Mouse (Mus musculus) stomach, embryonic 14.5 days (tissue): ENCODE measurements around the gene Il11ra1. TPM values are rescaled to one million over a fixed set of nuclear protein-coding genes. Genes with fewer than 3 reads are reported as not detected.
"Not testable (repeated sequence)": the region's sequence is repeated elsewhere in the genome, so short reads cannot be mapped to it uniquely, and the experiment has no call there.

ENCODE experiments used
- ATAC-seq: fragments of 200-750 bp; cut with Nextera tagmentation; 2 replicates; pipeline ENCODE4 v1.8.0; 2017; ENCODE audit warnings: low read depth, moderate TSS enrichment; ENCODE audit not compliant: insufficient number of reproducible peaks, insufficient read depth, low FRiP score
- H3K27ac ChIP-seq: fragments of 300-500 bp; sonication (generic); 2 replicates; pipeline ENCODE4 v1.5.1; 2014; ENCODE audit warnings: mild to moderate bottlenecking, low read length, moderate library complexity, mixed read lengths
- H3K27me3 ChIP-seq: fragments of 300-500 bp; sonication (generic); 2 replicates; pipeline ENCODE4 v1.6.1; 2014; ENCODE audit warnings: low read length, control low read depth, mixed read lengths; ENCODE audit not compliant: control insufficient read depth, insufficient read depth
- H3K36me3 ChIP-seq: fragments of 300-500 bp; sonication (generic); 2 replicates; pipeline ENCODE4 v1.6.1; 2014; ENCODE audit warnings: mild to moderate bottlenecking, control low read depth, low read length, moderate library complexity, mixed read lengths; ENCODE audit not compliant: control insufficient read depth, insufficient read depth
- H3K4me1 ChIP-seq: fragments of 300-500 bp; sonication (generic); 2 replicates; pipeline ENCODE4 v1.6.1; 2014; ENCODE audit warnings: low read length, control low read depth, mixed read lengths; ENCODE audit not compliant: control insufficient read depth, insufficient read depth
- H3K4me2 ChIP-seq: fragments of 300-500 bp; sonication (generic); replicated peaks from 2 replicates; pipeline ENCODE4 v1.6.1; 2014; ENCODE audit warnings: low read depth, low read length, control low read depth
- H3K4me3 ChIP-seq: fragments of 300-500 bp; sonication (generic); 2 replicates; pipeline ENCODE4 v1.5.1; 2014; ENCODE audit warnings: low read depth, low read length, control low read depth
- H3K9ac ChIP-seq: fragments of 300-500 bp; sonication (generic); replicated peaks from 2 replicates; pipeline ENCODE4 v1.6.1; 2014; ENCODE audit warnings: low read depth, mild to moderate bottlenecking, control low read depth, low read length, moderate library complexity, mixed read lengths
- H3K9me3 ChIP-seq: fragments of 300-500 bp; sonication (generic); 2 replicates; pipeline ENCODE4 v1.6.1; 2016; ENCODE audit warnings: low read depth, low read length, control low read depth; ENCODE audit not compliant: control insufficient read depth
- WGBS: fragments of 180-500 bp; shearing (Covaris S2); extraction: QIAGEN DNeasy Blood & Tissue Kit; methylation state at CpG from one replicate; pipeline ENCODE4 v1.1.7; 2014; 5-methylcytosine and 5-hydroxymethylcytosine counted together
- polyA plus RNA-seq: library from polyadenylated mRNA; unstranded; fragments of >200 nt; fragmentation: Nextera tagmentation; extraction: Ambion mirVana; gene quantifications from 2 replicates; pipeline ENCODE4 v1.2.1, GENCODE M21; 2014

Il11ra1 gene
- polyA plus RNA-seq, 1 experiment from 2014 or later, result 162 TPM

- Histone ChIP-seq H3K4me3 (no peak overlapping the region), H3K36me3 (no peaks in the 10 kb centered on the region), H3K4me2 (0 out of 2 replicates have a peak overlapping the region, but pooled peaks have one; percentile 4), H3K27ac (peak overlapping the region; percentile 74; the same call in 1 of the 2 replicates), H3K27me3 (no peaks in the 10 kb centered on the region), H3K9me3 (no peaks in the 10 kb centered on the region), H3K4me1 (peaks cover 25% of the 10 kb centered on the region), H3K9ac (no peak overlapping the region)
- no peak for ATAC-seq
- 21% methylated on average over 6 of the region's 6 CpGs for WGBS
These were observed 17.0 kb upstream of the Il11ra1 start for GRCm38 (mm10) chr4:41682789-41683188.

- H3K9ac ChIP-seq, H3K27me3 ChIP-seq, H3K9me3 ChIP-seq, H3K27ac ChIP-seq, H3K4me3 ChIP-seq, H3K36me3 ChIP-seq: not testable (repeated sequence)
- 0 out of 2 replicates have a peak overlapping the region, but pooled peaks have one; percentile 20 for H3K4me2 ChIP-seq
- H3K4me1 ChIP-seq, result peaks cover 24% of the 10 kb centered on the region
- ATAC-seq, result peak; percentile 50; the same call in 1 of the 2 replicates
- 0% methylated on average over 2 of the region's 27 CpGs for WGBS
These were observed 16.5 kb upstream of the Il11ra1 start for GRCm38 (mm10) chr4:41683303-41683702.

- not testable (repeated sequence) for H3K36me3 ChIP-seq, ATAC-seq, H3K27me3 ChIP-seq, H3K4me3 ChIP-seq, H3K9me3 ChIP-seq, H3K9ac ChIP-seq
- Histone ChIP-seq H3K27ac (peak overlapping the region; percentile 10; the same call in 1 of the 2 replicates), H3K4me1 (peaks cover 21% of the 10 kb centered on the region), H3K4me2 (peak overlapping the region; percentile 22; the same call in 1 of the 2 replicates)
- 7% methylated on average over 20 of the region's 27 CpGs for WGBS
These were observed 15.5 kb upstream of the Il11ra1 start for GRCm38 (mm10) chr4:41684131-41684930.

GRCm38 (mm10) chr4:41684931-41685453 lies 14.8 kb upstream of the Il11ra1 start:
- not testable (repeated sequence) for H3K4me3 ChIP-seq, H3K27me3 ChIP-seq, H3K4me2 ChIP-seq, H3K9me3 ChIP-seq, H3K36me3 ChIP-seq, H3K27ac ChIP-seq, H3K9ac ChIP-seq, ATAC-seq
- H3K4me1 ChIP-seq, result peaks cover 16% of the 10 kb centered on the region
- WGBS, result under 1% methylated on average over 14 of the region's 14 CpGs

GRCm38 (mm10) chr4:41685882-41686492 lies 13.8 kb upstream of the Il11ra1 start:
- H3K4me3 ChIP-seq, H3K9me3 ChIP-seq, H3K36me3 ChIP-seq, H3K9ac ChIP-seq, H3K4me2 ChIP-seq, ATAC-seq, H3K27me3 ChIP-seq, H3K27ac ChIP-seq: not testable (repeated sequence)
- peaks cover 13% of the 10 kb centered on the region for H3K4me1 ChIP-seq
- 60% methylated on average over 8 of the region's 10 CpGs for WGBS

GRCm38 (mm10) chr4:41688562-41688961 lies 11.2 kb upstream of the Il11ra1 start:
- not testable (repeated sequence) for H3K27ac ChIP-seq, ATAC-seq, H3K27me3 ChIP-seq, H3K4me3 ChIP-seq, H3K9me3 ChIP-seq, H3K4me2 ChIP-seq, H3K4me1 ChIP-seq, H3K9ac ChIP-seq, H3K36me3 ChIP-seq
- WGBS, result 78% methylated on average over 1 of the region's 1 CpGs

- ATAC-seq, H3K4me1 ChIP-seq, H3K27me3 ChIP-seq, H3K9me3 ChIP-seq, H3K27ac ChIP-seq, H3K9ac ChIP-seq, H3K36me3 ChIP-seq, H3K4me2 ChIP-seq, H3K4me3 ChIP-seq: not testable (repeated sequence)
- no CpG with 5 or more reads among the region's 4 CpGs for WGBS
These were observed 9.8 kb upstream of the Il11ra1 start for GRCm38 (mm10) chr4:41690014-41690413.

GRCm38 (mm10) chr4:41693511-41693910 lies 6.3 kb upstream of the Il11ra1 start:
- not testable (repeated sequence) for ATAC-seq, H3K4me1 ChIP-seq, H3K4me3 ChIP-seq, H3K4me2 ChIP-seq, H3K27me3 ChIP-seq, H3K36me3 ChIP-seq, H3K9me3 ChIP-seq, H3K27ac ChIP-seq, H3K9ac ChIP-seq
- 20% methylated on average over 4 of the region's 4 CpGs for WGBS
